In genomic region chr5:119837306-119837675, GRCm38 (mm10) we compare ENCODE assay signal across 19 mouse cellular contexts. TPM values are rescaled to one million over a fixed set of nuclear protein-coding genes. Genes with fewer than 3 reads are reported as not detected.
A peak's percentile ranks its signal among the peaks of the same experiment; 100 is the strongest.
DNase-seq lines count a peak whose midpoint lies in the region; ATAC-seq and TF ChIP-seq lines count a peak whose summit lies in the region.
"Had no signal": no experiment of that assay in that cellular context is flagged by ENCODE, and none has a peak within 500 bp of the region (broad histone marks: within the 10 kb centered on the region; RNA-seq: fewer than 3 reads in every experiment).

No protein-coding gene starts in this region.

- H3K27ac ChIP-seq in cerebellum, adult 2 months (ENCODE audit: insufficient read depth, low read length) = no peak overlapping the region
- peak overlapping the region; percentile 25; the same call in 1 of the 2 replicates for H3K27ac ChIP-seq in liver, embryonic 11.5 days (ENCODE audit: low read depth, low read length)
- no peak overlapping the region for H3K27ac ChIP-seq in liver, postnatal 0 days (ENCODE audit: low read depth)
- H3K27ac ChIP-seq in heart, embryonic 15.5 days = peak overlapping the region; percentile 91
- H3K27ac ChIP-seq: embryonic facial prominence, embryonic 13.5 days; hindbrain, embryonic 14.5 days had no signal

- H3K9ac ChIP-seq in liver, embryonic 11.5 days (ENCODE audit: low read depth, low read length) = peak overlapping the region; percentile 48; the same call in 1 of the 2 replicates
- no peak overlapping the region for H3K9ac ChIP-seq in liver, postnatal 0 days (replicated peaks)
- H3K9ac ChIP-seq in heart, embryonic 15.5 days = peak overlapping the region; percentile 72
- H3K9ac ChIP-seq: embryonic facial prominence, embryonic 13.5 days; hindbrain, embryonic 14.5 days had no signal

- no peaks in the 10 kb centered on the region for H3K9me3 ChIP-seq in liver, embryonic 11.5 days (ENCODE audit: control insufficient read depth, low read length)
- no peaks in the 10 kb centered on the region for H3K9me3 ChIP-seq in liver, postnatal 0 days (ENCODE audit: low read length)
- H3K9me3 ChIP-seq in E14TG2a.4 (ENCODE audit: low read length) = no peaks in the 10 kb centered on the region
- H3K9me3 ChIP-seq in heart, embryonic 15.5 days (replicated peaks) = no peaks in the 10 kb centered on the region
- H3K9me3 ChIP-seq: embryonic facial prominence, embryonic 13.5 days had no signal

- no peak for TF ChIP-seq POLR2A in cerebellum, adult 2 months (IDR thresholded peaks at IDR 0.05; ENCODE audit: borderline replicate concordance, insufficient read depth, low read length)

- 3% methylated on average over 19 of the region's 19 CpGs for WGBS in cerebellum, adult 2 months
- WGBS in liver, embryonic 11.5 days = 2% methylated on average over 19 of the region's 19 CpGs
- 3% methylated on average over 19 of the region's 19 CpGs for WGBS in liver, postnatal 0 days (ENCODE audit: insufficient replicate concordance)
- WGBS in heart, embryonic 15.5 days = 8% methylated on average over 19 of the region's 19 CpGs

- H3K27me3 ChIP-seq in cerebellum, adult 2 months (ENCODE audit: control insufficient read depth, insufficient read depth, low read length) = peaks cover 28% of the 10 kb centered on the region; the same call in 1 of the 2 replicates
- H3K27me3 ChIP-seq in liver, embryonic 11.5 days (replicated peaks; ENCODE audit: control insufficient read depth, insufficient read depth, low read length) = peaks cover 98% of the 10 kb centered on the region
- peaks cover 98% of the 10 kb centered on the region for H3K27me3 ChIP-seq in liver, postnatal 0 days (ENCODE audit: insufficient read depth, low read length)
- peaks cover 97% of the 10 kb centered on the region for H3K27me3 ChIP-seq in E14TG2a.4 (ENCODE audit: insufficient read depth, low read length)
- H3K27me3 ChIP-seq in heart, embryonic 15.5 days = peaks cover 22% of the 10 kb centered on the region

- H3K4me1 ChIP-seq in cerebellum, adult 2 months (ENCODE audit: control insufficient read depth, insufficient read depth, low read length) = no peaks in the 10 kb centered on the region
- H3K4me1 ChIP-seq in liver, embryonic 11.5 days (replicated peaks; ENCODE audit: control insufficient read depth, insufficient read depth, low read length) = no peaks in the 10 kb centered on the region
- H3K4me1 ChIP-seq in liver, postnatal 0 days (ENCODE audit: insufficient read depth) = no peaks in the 10 kb centered on the region
- H3K4me1 ChIP-seq in E14TG2a.4 (replicated peaks; ENCODE audit: low read depth, low read length) = peaks cover 56% of the 10 kb centered on the region
- peaks cover 29% of the 10 kb centered on the region for H3K4me1 ChIP-seq in heart, embryonic 15.5 days (replicated peaks)

- peak; percentile 8 to 31 for DNase-seq in cerebellum, postnatal 10 days
- DNase-seq in cerebellum, adult 2 months = no peak
- no peak for DNase-seq in liver, embryonic 11.5 days (ENCODE audit: low spot score)
- DNase-seq in liver, postnatal 0 days = no peak
- DNase-seq in adrenal gland, adult 2 months = no peak
- no peak for DNase-seq in left cerebral cortex, postnatal 10 days (ENCODE audit: extremely low spot score in 1 of 2, low spot score in 2 of 2)
- DNase-seq: cerebellum, adult 11-12 months; gastrocnemius, postnatal 14 days; kidney, adult 8-10 months; thymus, adult 2 months had no signal

- TF ChIP-seq CTCF in cerebellum, adult 2 months (IDR thresholded peaks at IDR 0.05; ENCODE audit: borderline replicate concordance, insufficient read depth, low read depth, low read length) = no peak
- TF ChIP-seq CTCF in liver, postnatal 0 days (IDR thresholded peaks at IDR 0.05; ENCODE audit: low read depth) = no peak
- TF ChIP-seq CTCF in E14TG2a.4 (conservative IDR thresholded peaks at IDR 0.05; ENCODE audit: low read length) = no peak

- intact Hi-C loops in left cerebral cortex, postnatal 10 days (cut with DNase I) = loop anchor here (2.0 to 10.0 kb wide), 3 partner anchors 32 to 598 kb away; partner anchors contain the start of genes Lhx5 and Tbx3

- H3K4me3 ChIP-seq in cerebellum, adult 2 months (replicated peaks; ENCODE audit: insufficient read depth, low read depth, low read length) = no peak overlapping the region
- peak overlapping the region; percentile 33 for H3K4me3 ChIP-seq in liver, embryonic 11.5 days (ENCODE audit: low read depth, low read length)
- H3K4me3 ChIP-seq in liver, postnatal 0 days (ENCODE audit: low read depth, low read length) = no peak overlapping the region
- H3K4me3 ChIP-seq in E14TG2a.4 (replicated peaks; ENCODE audit: low read length) = 0 out of 2 replicates have a peak overlapping the region, but pooled peaks have one; percentile 10
- H3K4me3 ChIP-seq in heart, embryonic 15.5 days = peak overlapping the region; percentile 60
- H3K4me3 ChIP-seq: embryonic facial prominence, embryonic 13.5 days had no signal

- H3K36me3 ChIP-seq in liver, embryonic 11.5 days (ENCODE audit: control insufficient read depth, insufficient read depth, low read length) = no peaks in the 10 kb centered on the region
- no peaks in the 10 kb centered on the region for H3K36me3 ChIP-seq in liver, postnatal 0 days (replicated peaks; ENCODE audit: insufficient read depth, low read length)
- no peaks in the 10 kb centered on the region for H3K36me3 ChIP-seq in E14TG2a.4 (ENCODE audit: insufficient read depth, low read length)
- no peaks in the 10 kb centered on the region for H3K36me3 ChIP-seq in heart, embryonic 15.5 days
- H3K36me3 ChIP-seq: embryonic facial prominence, embryonic 13.5 days had no signal

- peak overlapping the region; percentile 37 for H3K4me2 ChIP-seq in liver, embryonic 11.5 days
- no peak overlapping the region for H3K4me2 ChIP-seq in liver, postnatal 0 days (ENCODE audit: low read depth, low read length)
- H3K4me2 ChIP-seq in heart, embryonic 15.5 days = peak overlapping the region; percentile 73
- H3K4me2 ChIP-seq: hindbrain, embryonic 14.5 days had no signal

- no peak for ATAC-seq in liver, embryonic 11.5 days (replicated peaks; ENCODE audit: low FRiP score)
- ATAC-seq in liver, postnatal 0 days = no peak
- no peak for ATAC-seq in heart, embryonic 15.5 days (replicated peaks; ENCODE audit: insufficient number of reproducible peaks, insufficient read depth, low FRiP score, low read depth)
- ATAC-seq: forebrain, embryonic 16.5 days; midbrain, embryonic 16.5 days had no signal

- TF ChIP-seq EP300 in liver, postnatal 0 days (IDR thresholded peaks at IDR 0.05; ENCODE audit: low read depth) = no peak

RNA-seq across cellular contexts. Expression of gene Tbx5, which starts 4.8 kb away (rescaled TPM):
- not detected in 2 replicates for polyA plus RNA-seq in cerebellum, adult 2 months (2012; rRNA removed)
- 3.6 and 5.7 TPM in 2 replicates for polyA plus RNA-seq in liver, embryonic 11.5 days (2014; fragmentation: Nextera tagmentation; extraction: Ambion mirVana)
- polyA plus RNA-seq in liver, postnatal 0 days (2015; fragmentation: Nextera tagmentation; extraction: Ambion mirVana) = not detected in 2 replicates
- 30.1 and 33.8 TPM in 2 replicates for polyA plus RNA-seq in heart, embryonic 15.5 days (2015; fragmentation: Nextera tagmentation; extraction: Ambion mirVana)
- under 1 TPM; 0.12 to 0.66 TPM for total RNA-seq in adrenal gland, adult 2 months (2021)
- 0.22 and 0.38 TPM in 2 replicates for polyA plus RNA-seq in adrenal gland, adult 2 months (2012; rRNA removed)
- total RNA-seq in left cerebral cortex, postnatal 10 days (2021) = not detected
- total RNA-seq: layer of hippocampus, adult 18-20 months; left cerebral cortex, adult 8-10 months had no signal
- polyA plus RNA-seq: forebrain, embryonic 16.5 days; liver, embryonic 16.5 days; midbrain, embryonic 16.5 days had no signal

Comparison
In these comparisons a context has a peak if more than half of its experiments do, and no peak if none do; other contexts are left out.
1. DNase-seq: peak in cerebellum, postnatal 10 days (2 of 2); none in cerebellum, adult 2 months (0 of 2), liver, embryonic 11.5 days (single experiment), liver, postnatal 0 days (single experiment), adrenal gland, adult 2 months (single experiment) and left cerebral cortex, postnatal 10 days (0 of 2).
2. H3K27ac ChIP-seq: peak in liver, embryonic 11.5 days (single experiment) and heart, embryonic 15.5 days (single experiment); none in cerebellum, adult 2 months (single experiment) and liver, postnatal 0 days (single experiment).
3. H3K4me3 ChIP-seq: peak in liver, embryonic 11.5 days (single experiment), E14TG2a.4 (single experiment) and heart, embryonic 15.5 days (single experiment); none in cerebellum, adult 2 months (single experiment) and liver, postnatal 0 days (single experiment).